Mouse (Mus musculus) liver (tissue): Measurements from ENCODE around the gene Def8.
A peak's percentile ranks its signal among the peaks of the same experiment; 100 is the strongest.
"Not testable (repeated sequence)": the region's sequence is repeated elsewhere in the genome, so short reads cannot be mapped to it uniquely, and the experiment has no call there.

Experiments used
- DNase-seq: peaks from one replicate; pipeline ENCODE4 v3.0.0-alpha.2; 2020; ENCODE audit warnings: mixed read lengths

Def8 gene

GRCm38 (mm10) chr8:123414997-123415696 is 8.2 kb upstream of the Def8 start:
- not testable (repeated sequence) for DNase-seq

GRCm38 (mm10) chr8:123415967-123416943 is 7.1 kb upstream of the Def8 start:
- peak; percentile 83 for DNase-seq

DNA sequence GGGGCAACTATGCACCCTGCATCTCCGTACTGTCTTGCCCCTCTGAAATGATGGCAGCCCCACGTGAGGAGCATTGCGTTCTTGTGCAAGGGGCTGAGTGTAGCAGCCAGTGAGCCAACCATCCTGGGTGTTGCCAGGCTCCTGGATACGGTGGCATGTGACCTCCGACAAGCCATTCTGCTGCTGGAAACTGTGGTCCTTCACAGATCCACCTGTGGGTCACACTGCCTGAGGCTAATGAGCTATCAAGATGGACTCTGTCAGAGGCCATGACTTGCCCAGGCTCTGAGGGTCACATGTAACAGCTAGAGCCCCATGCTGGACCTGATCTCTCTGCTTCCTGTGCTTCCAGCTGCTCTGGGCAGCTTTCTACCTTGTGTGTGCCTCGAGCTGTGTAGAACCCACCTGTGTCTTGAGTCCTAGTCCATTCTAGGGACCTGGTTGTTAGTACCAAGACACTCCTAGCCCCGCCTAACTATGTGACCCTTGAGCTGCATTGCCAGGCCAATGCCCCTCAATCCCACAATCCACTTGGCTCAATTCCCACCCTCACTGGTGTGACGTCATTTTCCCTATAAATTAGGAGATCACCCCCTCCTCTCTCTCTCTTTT is 6.3 kb upstream of the Def8 start:
- DNase-seq: no peak

GRCm38 (mm10) chr8:123419711-123420110 is 3.6 kb upstream of the Def8 start:
- no peak for DNase-seq

DNA sequence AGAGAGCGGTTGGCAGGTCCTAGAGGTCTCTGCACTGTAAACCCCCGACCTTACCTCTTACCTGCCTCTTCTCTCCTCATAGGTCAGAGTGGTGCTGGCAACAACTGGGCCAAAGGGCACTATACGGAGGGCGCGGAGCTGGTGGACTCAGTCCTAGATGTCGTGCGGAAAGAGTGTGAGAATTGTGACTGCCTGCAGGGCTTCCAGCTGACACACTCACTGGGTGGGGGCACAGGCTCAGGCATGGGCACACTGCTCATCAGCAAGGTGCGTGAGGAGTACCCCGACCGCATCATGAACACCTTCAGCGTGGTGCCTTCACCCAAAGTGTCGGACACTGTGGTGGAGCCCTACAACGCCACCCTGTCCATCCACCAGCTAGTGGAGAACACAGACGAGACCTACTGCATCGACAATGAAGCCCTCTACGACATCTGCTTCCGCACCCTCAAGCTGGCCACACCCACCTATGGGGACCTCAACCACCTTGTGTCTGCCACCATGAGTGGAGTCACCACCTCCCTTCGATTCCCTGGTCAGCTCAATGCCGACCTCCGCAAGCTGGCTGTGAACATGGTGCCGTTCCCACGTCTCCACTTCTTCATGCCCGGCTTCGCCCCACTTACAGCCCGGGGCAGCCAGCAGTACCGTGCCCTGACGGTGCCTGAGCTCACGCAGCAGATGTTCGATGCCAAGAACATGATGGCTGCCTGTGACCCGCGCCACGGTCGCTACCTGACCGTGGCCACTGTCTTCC is 2.6 kb upstream of the Def8 start:
- no peak for DNase-seq

DNA sequence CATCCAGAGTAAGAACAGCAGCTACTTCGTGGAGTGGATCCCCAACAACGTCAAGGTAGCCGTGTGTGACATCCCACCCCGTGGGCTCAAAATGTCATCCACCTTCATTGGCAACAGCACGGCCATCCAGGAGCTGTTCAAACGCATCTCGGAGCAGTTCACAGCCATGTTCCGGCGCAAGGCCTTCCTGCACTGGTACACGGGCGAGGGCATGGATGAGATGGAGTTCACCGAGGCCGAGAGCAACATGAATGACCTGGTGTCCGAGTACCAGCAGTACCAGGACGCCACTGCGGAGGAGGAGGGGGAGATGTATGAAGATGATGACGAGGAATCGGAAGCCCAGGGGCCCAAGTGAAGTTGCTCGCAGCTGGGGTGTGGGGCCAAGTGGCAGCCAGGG is 2.0 kb upstream of the Def8 start:
- DNase-seq: no peak

DNA sequence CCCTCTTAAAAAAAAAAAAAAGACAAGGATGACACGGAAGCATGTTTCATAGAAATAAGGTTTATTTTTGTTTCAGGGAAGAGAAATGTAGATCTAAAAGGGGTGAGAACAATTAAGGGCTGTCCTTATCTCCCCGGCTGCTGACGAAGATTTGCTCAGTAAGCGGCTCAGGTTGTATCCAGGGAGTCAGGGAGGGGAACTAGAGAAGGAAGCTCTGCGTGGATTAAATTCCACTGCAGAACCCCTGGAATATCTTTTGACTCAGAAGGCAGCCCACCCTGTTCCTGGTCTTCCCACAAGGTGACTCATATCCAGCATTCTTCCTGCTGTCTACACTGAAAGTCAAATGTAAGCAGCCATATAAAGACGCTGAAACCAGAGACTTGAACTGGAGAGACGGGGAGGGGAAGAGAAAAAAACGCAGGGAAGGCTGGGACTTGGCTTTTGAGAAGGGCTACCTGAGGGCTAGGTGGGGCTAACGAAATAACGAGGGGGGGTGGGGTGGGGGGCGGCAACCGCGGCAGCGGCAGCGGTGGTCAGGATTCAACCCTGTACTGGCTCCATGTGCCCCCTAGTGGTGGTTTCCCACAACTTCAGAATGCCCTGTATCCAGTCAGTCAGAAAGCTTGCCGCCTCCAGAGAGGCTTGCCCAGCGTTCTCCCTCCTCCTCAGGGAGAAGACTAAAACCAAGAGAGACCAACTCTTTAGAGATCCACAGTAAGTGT is 1.1 kb upstream of the Def8 start:
- DNase-seq: peak; percentile 72

GRCm38 (mm10) chr8:123422781-123423159 is 557 bp upstream of the Def8 start:
- DNase-seq: no peak

- DNase-seq: no peak
These were observed 3.5 kb downstream of the Def8 start for GRCm38 (mm10) chr8:123426511-123427509.

DNA sequence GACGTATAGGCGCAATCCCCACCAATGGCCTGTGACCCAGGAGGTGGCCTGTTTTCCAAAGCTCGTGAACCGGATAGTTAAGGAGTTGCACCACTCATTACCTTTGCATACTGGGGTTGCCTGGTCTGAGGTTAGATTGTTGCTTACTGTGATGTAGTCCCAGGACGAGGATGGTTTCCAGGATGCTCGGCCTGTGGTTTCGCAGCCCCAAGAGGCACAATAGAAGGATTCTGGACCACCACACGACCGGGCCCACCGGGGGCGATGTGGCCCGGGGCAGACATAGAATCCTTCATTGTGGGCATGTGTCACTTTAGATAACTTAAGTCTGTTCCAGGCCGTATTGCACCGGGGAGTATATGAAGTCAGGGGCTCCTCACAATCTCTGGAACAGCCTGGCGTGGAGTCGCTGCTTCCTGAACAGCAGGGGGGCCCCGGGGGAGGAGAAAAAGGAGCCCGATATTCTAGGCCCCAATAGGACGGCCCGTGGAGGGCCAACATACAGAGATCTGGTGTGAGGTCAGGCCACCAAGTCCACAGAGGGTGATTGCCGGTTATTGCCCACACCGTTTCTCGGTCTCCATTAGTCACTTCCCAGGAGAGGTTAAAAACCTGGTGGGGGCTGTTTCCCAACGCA is 4.4 kb downstream of the Def8 start:
- no peak for DNase-seq

GRCm38 (mm10) chr8:123428343-123428893 is 5.1 kb downstream of the Def8 start:
- DNase-seq: no peak

GRCm38 (mm10) chr8:123428939-123429721 is 5.8 kb downstream of the Def8 start:
- DNase-seq: no peak

DNA sequence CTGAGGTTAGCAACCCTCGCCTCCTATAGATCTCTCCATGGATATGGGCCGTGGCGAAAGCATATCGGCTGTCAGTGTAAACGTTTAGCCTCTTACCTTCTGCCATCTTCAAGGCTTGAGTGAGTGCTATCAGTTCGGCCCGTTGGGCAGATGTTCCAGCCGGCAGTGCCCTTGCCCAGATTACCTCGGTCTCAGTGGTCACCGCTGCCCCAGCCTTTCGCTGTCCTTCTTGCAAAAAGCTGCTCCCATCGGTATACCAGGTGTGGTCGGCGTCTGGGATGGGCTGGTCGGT is 6.3 kb downstream of the Def8 start:
- not testable (repeated sequence) for DNase-seq

DNA sequence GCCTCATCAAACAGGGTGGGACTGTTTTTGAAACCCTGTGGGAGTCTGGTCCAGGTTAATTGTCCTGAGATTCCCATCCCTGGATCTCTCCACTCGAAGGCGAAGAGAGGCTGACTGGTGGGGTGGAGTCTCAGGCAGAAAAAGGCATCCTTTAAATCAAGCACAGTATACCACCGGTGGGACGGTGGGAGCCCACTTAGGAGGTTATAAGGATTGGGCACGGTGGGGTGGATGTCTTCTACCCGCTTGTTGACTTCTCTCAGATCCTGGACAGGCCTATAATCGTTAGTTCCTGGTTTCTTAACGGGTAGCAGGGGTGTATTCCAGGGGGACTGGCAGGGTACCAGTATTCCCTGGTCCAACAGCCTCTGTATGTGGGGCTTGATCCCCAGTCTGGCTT is 7.6 kb downstream of the Def8 start:
- DNase-seq: not testable (repeated sequence)

GRCm38 (mm10) chr8:123431616-123432365 is 8.5 kb downstream of the Def8 start:
- no peak for DNase-seq

DNA sequence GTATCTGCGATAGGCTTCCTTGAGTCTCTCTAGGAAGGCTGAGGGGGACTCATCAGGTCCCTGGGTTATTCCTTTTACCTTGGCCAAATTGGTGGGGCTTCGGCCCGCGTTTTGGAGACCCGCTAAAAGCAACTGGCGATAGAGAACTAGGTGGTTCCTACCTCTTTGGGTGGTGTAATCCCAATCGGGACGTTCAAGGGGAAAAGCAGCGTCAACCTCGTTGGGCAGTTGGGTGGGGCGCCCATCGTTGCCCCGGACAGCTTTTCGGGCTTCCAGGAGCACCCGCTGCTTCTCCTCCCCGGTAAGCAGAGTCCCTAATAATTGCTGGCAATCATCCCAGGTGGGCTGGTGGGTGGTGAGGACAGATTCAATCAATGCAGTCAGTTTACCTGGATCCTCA is 9.1 kb downstream of the Def8 start:
- no peak for DNase-seq

- not testable (repeated sequence) for DNase-seq
These were observed 10.1 kb downstream of the Def8 start for GRCm38 (mm10) chr8:123433241-123433974.

- DNase-seq: no peak
These were observed 18.5 kb downstream of the Def8 start for GRCm38 (mm10) chr8:123441788-123442187.
